Mouse (Mus musculus) neural tube, embryonic 15.5 days (tissue): Measurements from ENCODE around the gene Ppia. TPM values are rescaled to one million over a fixed set of nuclear protein-coding genes. Genes with fewer than 3 reads are reported as not detected.

Experiments
- ATAC-seq: fragments of 200-750 bp; cut with Nextera tagmentation; 2 replicates; pipeline ENCODE4 v1.8.0; 2017; ENCODE audit warnings: mild to moderate bottlenecking, moderate TSS enrichment, moderate library complexity; ENCODE audit not compliant: low FRiP score
- H3K27ac ChIP-seq: fragments of 300-500 bp; sonication (generic); replicated peaks from 2 replicates; pipeline ENCODE4 v1.5.1; 2015; ENCODE audit warnings: mild to moderate bottlenecking, inconsistent platforms
- H3K27me3 ChIP-seq: fragments of 300-500 bp; sonication (generic); replicated peaks from 2 replicates; pipeline ENCODE4 v1.6.1; 2015; ENCODE audit warnings: inconsistent platforms
- H3K36me3 ChIP-seq: fragments of 300-500 bp; sonication (generic); 2 replicates; pipeline ENCODE4 v1.6.1; 2015; ENCODE audit warnings: inconsistent platforms
- H3K4me1 ChIP-seq: fragments of 300-500 bp; sonication (generic); 2 replicates; pipeline ENCODE4 v1.6.1; 2015; ENCODE audit warnings: inconsistent platforms
- H3K4me2 ChIP-seq: fragments of 300-500 bp; sonication (generic); 2 replicates; pipeline ENCODE4 v1.6.1; 2015; ENCODE audit warnings: inconsistent platforms, mild to moderate bottlenecking, moderate library complexity
- H3K4me3 ChIP-seq: fragments of 300-500 bp; sonication (generic); replicated peaks from 2 replicates; pipeline ENCODE4 v1.5.1; 2015; ENCODE audit warnings: mild to moderate bottlenecking, inconsistent platforms
- H3K9ac ChIP-seq: fragments of 300-500 bp; sonication (generic); replicated peaks from 2 replicates; pipeline ENCODE4 v1.6.1; 2015; ENCODE audit warnings: mild to moderate bottlenecking, inconsistent platforms
- H3K9me3 ChIP-seq: fragments of 300-500 bp; sonication (generic); replicated peaks from 2 replicates; pipeline ENCODE4 v1.6.1; 2016; ENCODE audit warnings: inconsistent platforms
- WGBS: fragments of 180-500 bp; shearing (Covaris S2); methylation state at CpG from one replicate; pipeline ENCODE4 v1.1.7; 2015; ENCODE audit warnings: mixed read lengths; 5-methylcytosine and 5-hydroxymethylcytosine counted together
- polyA plus RNA-seq: library from polyadenylated mRNA; unstranded; fragments of >200 nt; fragmentation: Nextera tagmentation; extraction: Ambion mirVana; gene quantifications from 2 replicates; pipeline ENCODE4 v1.2.1, GENCODE M21; 2015

Gene Ppia
- polyA plus RNA-seq, 1 experiment from 2014 or later, result 4,598 TPM

GRCm38 (mm10) chr11:6390376-6391053, 24.7 kb upstream of the Ppia start:
- WGBS, result 85% methylated on average over 8 of the region's 8 CpGs
- Histone ChIP-seq H3K4me1 (peaks cover 32% of the 10 kb centered on the region), H3K36me3 (peaks cover 23% of the 10 kb centered on the region), H3K9ac (peak overlapping the region; percentile 97), H3K4me2 (peak overlapping the region; percentile 64), H3K9me3 (no peaks in the 10 kb centered on the region), H3K27me3 (no peaks in the 10 kb centered on the region), H3K27ac (no peak overlapping the region), H3K4me3 (peak overlapping the region; percentile 87)
- no peak for ATAC-seq

GRCm38 (mm10) chr11:6391516-6392276, 23.5 kb upstream of the Ppia start:
- Histone ChIP-seq H3K9me3 (no peaks in the 10 kb centered on the region), H3K4me2 (peak overlapping the region; percentile 64; the same call in 1 of the 2 replicates), H3K36me3 (peaks cover 33% of the 10 kb centered on the region), H3K27me3 (no peaks in the 10 kb centered on the region), H3K4me3 (no peak overlapping the region), H3K9ac (no peak overlapping the region), H3K4me1 (peaks cover 32% of the 10 kb centered on the region), H3K27ac (no peak overlapping the region)
- WGBS, result 92% methylated on average over 8 of the region's 8 CpGs
- ATAC-seq, result no peak

GRCm38 (mm10) chr11:6392857-6393256, 22.4 kb upstream of the Ppia start:
- ATAC-seq, result no peak
- H3K4me2 ChIP-seq, result no peak overlapping the region
- H3K4me3 ChIP-seq, result no peak overlapping the region
- H3K36me3 ChIP-seq, result peaks cover 45% of the 10 kb centered on the region
- no peaks in the 10 kb centered on the region for H3K9me3 ChIP-seq
- peaks cover 32% of the 10 kb centered on the region for H3K4me1 ChIP-seq
- 90% methylated on average over 6 of the region's 6 CpGs for WGBS
- H3K27me3 ChIP-seq, result no peaks in the 10 kb centered on the region
- H3K27ac ChIP-seq, result no peak overlapping the region
- H3K9ac ChIP-seq, result no peak overlapping the region

- H3K4me1 ChIP-seq, result peaks cover 32% of the 10 kb centered on the region
- no peak overlapping the region for H3K27ac ChIP-seq
- no peaks in the 10 kb centered on the region for H3K9me3 ChIP-seq
- H3K4me3 ChIP-seq, result no peak overlapping the region
- H3K4me2 ChIP-seq, result no peak overlapping the region
- ATAC-seq, result no peak
- no peak overlapping the region for H3K9ac ChIP-seq
- peaks cover 55% of the 10 kb centered on the region for H3K36me3 ChIP-seq
- 82% methylated on average over 1 of the region's 1 CpGs for WGBS
- H3K27me3 ChIP-seq, result no peaks in the 10 kb centered on the region
These were observed 21.4 kb upstream of the Ppia start for GRCm38 (mm10) chr11:6393866-6394265.

GRCm38 (mm10) chr11:6395565-6395964, 19.7 kb upstream of the Ppia start:
- Histone ChIP-seq H3K4me2 (no peak overlapping the region), H3K27ac (no peak overlapping the region), H3K4me1 (peaks cover 24% of the 10 kb centered on the region), H3K27me3 (no peaks in the 10 kb centered on the region), H3K4me3 (no peak overlapping the region), H3K36me3 (peaks cover 71% of the 10 kb centered on the region), H3K9me3 (no peaks in the 10 kb centered on the region), H3K9ac (no peak overlapping the region)
- 70% methylated on average over 5 of the region's 5 CpGs for WGBS
- ATAC-seq, result no peak

- ATAC-seq, result no peak
- no peak overlapping the region for H3K9ac ChIP-seq
- H3K36me3 ChIP-seq, result peaks cover 85% of the 10 kb centered on the region
- peaks cover 7% of the 10 kb centered on the region for H3K4me1 ChIP-seq
- no peak overlapping the region for H3K4me2 ChIP-seq
- WGBS, result 96% methylated on average over 10 of the region's 10 CpGs
- no peaks in the 10 kb centered on the region for H3K27me3 ChIP-seq
- H3K9me3 ChIP-seq, result no peaks in the 10 kb centered on the region
- no peak overlapping the region for H3K27ac ChIP-seq
- H3K4me3 ChIP-seq, result no peak overlapping the region
These were observed 17.1 kb upstream of the Ppia start for GRCm38 (mm10) chr11:6398141-6398540.

GRCm38 (mm10) chr11:6402515-6403510, 12.4 kb upstream of the Ppia start:
- Histone ChIP-seq H3K27ac (no peak overlapping the region), H3K27me3 (no peaks in the 10 kb centered on the region), H3K4me3 (no peak overlapping the region), H3K9me3 (no peaks in the 10 kb centered on the region), H3K4me2 (no peak overlapping the region), H3K36me3 (peaks cover 83% of the 10 kb centered on the region), H3K9ac (no peak overlapping the region), H3K4me1 (peaks cover 27% of the 10 kb centered on the region)
- WGBS, result 89% methylated on average over 19 of the region's 19 CpGs
- ATAC-seq, result no peak

- Histone ChIP-seq H3K36me3 (peaks cover 73% of the 10 kb centered on the region), H3K4me3 (no peak overlapping the region), H3K9me3 (no peaks in the 10 kb centered on the region), H3K4me2 (no peak overlapping the region), H3K4me1 (peaks cover 27% of the 10 kb centered on the region), H3K27ac (no peak overlapping the region), H3K27me3 (no peaks in the 10 kb centered on the region), H3K9ac (no peak overlapping the region)
- 87% methylated on average over 5 of the region's 5 CpGs for WGBS
- no peak for ATAC-seq
These were observed 11.3 kb upstream of the Ppia start for GRCm38 (mm10) chr11:6403830-6404405.

GRCm38 (mm10) chr11:6404699-6405566, 10.3 kb upstream of the Ppia start:
- WGBS, result 90% methylated on average over 9 of the region's 9 CpGs
- Histone ChIP-seq H3K4me2 (no peak overlapping the region), H3K4me3 (no peak overlapping the region), H3K27me3 (no peaks in the 10 kb centered on the region), H3K9me3 (no peaks in the 10 kb centered on the region), H3K27ac (peak overlapping the region; percentile 75), H3K4me1 (peaks cover 27% of the 10 kb centered on the region), H3K36me3 (peaks cover 63% of the 10 kb centered on the region), H3K9ac (0 out of 2 replicates have a peak overlapping the region, but pooled peaks have one; percentile 3)
- ATAC-seq, result no peak

- 73% methylated on average over 4 of the region's 4 CpGs for WGBS
These were observed 9.6 kb upstream of the Ppia start for GRCm38 (mm10) chr11:6405591-6406081.

More at GRCm38 (mm10) chr11:6405591-6406081, 9.6 kb upstream of the Ppia start:
- 0 out of 2 replicates have a peak overlapping the region, but pooled peaks have one; percentile 17 for H3K9ac ChIP-seq
- H3K4me1 ChIP-seq, result peaks cover 27% of the 10 kb centered on the region
- no peak for ATAC-seq
- no peaks in the 10 kb centered on the region for H3K9me3 ChIP-seq
- H3K4me2 ChIP-seq, result no peak overlapping the region
- no peaks in the 10 kb centered on the region for H3K27me3 ChIP-seq
- peaks cover 56% of the 10 kb centered on the region for H3K36me3 ChIP-seq
- H3K4me3 ChIP-seq, result no peak overlapping the region
- H3K27ac ChIP-seq, result peak overlapping the region; percentile 75
